Mouse (Mus musculus): ENCODE results near the gene Lss. TPM values are rescaled to one million over a fixed set of nuclear protein-coding genes. Genes with fewer than 3 reads are reported as not detected.

The Lss gene
- polyA plus RNA-seq, 1 experiment = 31.0 TPM

DNA sequence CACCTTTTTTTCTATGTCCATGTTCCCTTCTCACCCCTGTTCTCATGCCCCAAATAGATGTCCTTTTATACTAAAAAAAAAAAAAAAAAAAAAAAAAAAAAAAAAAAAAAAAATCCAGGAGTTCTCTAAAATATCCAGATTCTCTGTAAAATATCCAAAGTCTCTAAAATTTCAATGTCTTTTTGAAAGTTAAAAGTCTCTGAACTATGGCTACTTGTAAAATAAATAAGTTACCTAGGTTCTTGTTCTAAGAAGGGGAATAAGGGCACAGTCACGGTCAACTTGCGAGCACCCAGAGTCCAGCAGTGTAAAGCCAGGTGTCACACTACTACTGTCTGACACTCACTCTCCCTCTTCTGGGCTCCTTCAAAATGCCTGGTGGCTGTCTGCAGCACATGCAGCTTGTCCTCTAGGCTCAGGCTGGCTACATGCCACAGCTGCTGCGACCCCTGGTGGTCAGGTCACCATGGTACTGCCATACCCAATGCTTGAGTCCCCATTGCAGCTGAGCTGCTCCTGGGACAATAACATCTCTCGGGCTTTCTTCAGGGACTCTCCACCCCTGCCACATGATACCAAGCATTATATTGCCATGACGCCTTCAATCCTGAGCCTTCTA is 18.3 kb upstream of the Lss start:
- Histone ChIP-seq H3K4me1 (ENCODE audit: control insufficient read depth, insufficient read depth, low read length) (peaks cover 4% of the 10 kb centered on the region), H3K27ac (ENCODE audit: insufficient read depth, low read length) (no peak overlapping the region), H3K4me3 (ENCODE audit: insufficient read depth, low read length) (no peak overlapping the region)
- TF ChIP-seq POLR2A (IDR thresholded peaks at IDR 0.05; ENCODE audit: extremely low read depth, insufficient read depth, low read length) = no peak
- TF ChIP-seq CTCF (IDR thresholded peaks at IDR 0.05; ENCODE audit: extremely low read depth, insufficient read depth, low read length) = peak; percentile 49

DNA sequence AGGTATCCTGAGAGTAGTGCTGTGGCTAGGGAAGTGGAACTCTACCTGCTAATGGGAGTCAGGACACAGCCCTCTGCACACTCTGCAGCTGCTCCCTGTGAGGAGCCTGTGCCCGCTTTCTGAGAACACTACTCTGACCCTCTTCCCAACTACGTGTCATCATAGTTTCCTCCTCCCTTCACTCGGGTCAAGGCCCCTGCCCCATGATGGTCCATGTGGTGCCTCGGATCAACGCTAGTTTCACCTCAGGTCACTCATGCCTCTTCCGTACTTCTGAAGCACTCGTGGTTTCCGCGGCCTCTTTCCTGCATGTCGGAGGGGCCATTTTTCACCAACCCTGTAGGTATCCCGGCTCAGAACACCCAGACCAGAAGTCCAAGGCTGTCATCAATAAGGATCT is 466 bp upstream of the Lss start:
- TF ChIP-seq POLR2A (IDR thresholded peaks at IDR 0.05; ENCODE audit: extremely low read depth, insufficient read depth, low read length) (no peak), CTCF (IDR thresholded peaks at IDR 0.05; ENCODE audit: extremely low read depth, insufficient read depth, low read length) (no peak)
- 0 out of 2 replicates have a peak, but pooled peaks cover 2% of the 10 kb centered on the region for H3K4me1 ChIP-seq (ENCODE audit: control insufficient read depth, insufficient read depth, low read length)
- peak overlapping the region; percentile 54 for H3K4me3 ChIP-seq (ENCODE audit: insufficient read depth, low read length)
- no peak overlapping the region for H3K27ac ChIP-seq (ENCODE audit: insufficient read depth, low read length)

DNA sequence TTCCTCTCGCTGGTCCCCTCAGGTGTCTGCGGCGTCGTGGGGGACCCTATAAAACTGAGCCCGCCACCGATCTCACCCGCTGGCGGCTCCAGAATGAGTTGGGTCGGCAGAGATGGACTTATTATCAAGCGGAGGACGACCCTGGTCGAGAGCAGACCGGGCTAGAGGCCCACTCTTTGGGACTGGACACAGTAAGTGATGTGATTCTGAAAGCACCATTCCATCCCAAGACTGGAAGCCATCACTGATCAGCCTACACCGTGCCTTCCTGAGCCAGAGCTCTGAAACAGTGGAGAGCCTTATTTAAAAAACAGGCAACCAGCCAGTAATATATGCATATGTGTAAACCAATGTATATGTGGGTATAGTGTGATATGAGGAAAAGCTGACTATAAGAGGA is 440 bp downstream of the Lss start:
- peak overlapping the region; percentile 54 for H3K4me3 ChIP-seq (ENCODE audit: insufficient read depth, low read length)
- no peak overlapping the region for H3K27ac ChIP-seq (ENCODE audit: insufficient read depth, low read length)
- no peak for TF ChIP-seq CTCF (IDR thresholded peaks at IDR 0.05; ENCODE audit: extremely low read depth, insufficient read depth, low read length)
- no peak for TF ChIP-seq POLR2A (IDR thresholded peaks at IDR 0.05; ENCODE audit: extremely low read depth, insufficient read depth, low read length)

DNA sequence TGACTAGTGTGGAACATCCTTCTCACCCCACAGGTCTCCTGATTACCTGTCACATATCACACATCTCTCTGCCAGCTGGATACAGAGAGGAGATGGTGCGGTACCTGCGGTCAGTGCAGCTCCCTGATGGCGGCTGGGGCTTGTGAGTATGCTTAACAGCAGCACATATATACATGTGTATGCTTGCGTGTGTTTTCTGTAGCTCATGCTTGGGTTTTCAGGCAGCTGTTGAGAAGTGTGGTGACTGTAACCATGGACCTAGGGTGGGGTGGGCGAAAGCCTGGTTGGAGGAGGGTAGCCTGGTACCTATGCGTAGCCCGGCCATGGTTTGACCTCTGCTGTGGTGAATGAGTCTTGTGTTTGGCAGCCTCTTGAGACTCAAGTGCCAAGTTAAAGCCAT is 4.1 kb downstream of the Lss start:
- TF ChIP-seq CTCF (IDR thresholded peaks at IDR 0.05; ENCODE audit: extremely low read depth, insufficient read depth, low read length) (no peak), POLR2A (IDR thresholded peaks at IDR 0.05; ENCODE audit: extremely low read depth, insufficient read depth, low read length) (no peak)
- Histone ChIP-seq H3K4me1 (ENCODE audit: control insufficient read depth, insufficient read depth, low read length) (0 out of 2 replicates have a peak, but pooled peaks cover 2% of the 10 kb centered on the region), H3K4me3 (ENCODE audit: insufficient read depth, low read length) (no peak overlapping the region), H3K27ac (ENCODE audit: insufficient read depth, low read length) (no peak overlapping the region)

More for the DNA sequence above, 440 bp downstream of the Lss start:
- H3K4me1 ChIP-seq (ENCODE audit: control insufficient read depth, insufficient read depth, low read length) = 0 out of 2 replicates have a peak, but pooled peaks cover 2% of the 10 kb centered on the region

DNA sequence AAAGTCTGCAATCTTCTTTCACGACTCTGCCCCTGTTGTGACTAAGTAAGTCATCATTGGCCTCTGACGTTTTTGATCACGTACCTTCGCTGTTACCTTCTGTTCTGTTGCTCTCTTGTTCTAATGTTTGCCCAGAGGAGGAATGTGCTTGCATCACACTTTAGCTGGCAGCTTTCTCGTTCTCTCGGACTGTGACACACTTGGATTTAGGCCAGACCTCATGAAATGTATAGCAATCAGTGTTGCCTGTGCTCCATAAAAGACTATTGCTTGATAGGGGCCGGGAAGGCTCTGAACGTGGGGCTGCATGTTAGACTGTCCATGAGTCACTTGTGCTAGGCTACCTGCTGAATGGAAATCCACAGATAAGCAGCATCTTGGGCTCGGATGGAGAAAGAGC is 6.2 kb downstream of the Lss start:
- TF ChIP-seq CTCF (IDR thresholded peaks at IDR 0.05; ENCODE audit: extremely low read depth, insufficient read depth, low read length) (no peak), POLR2A (IDR thresholded peaks at IDR 0.05; ENCODE audit: extremely low read depth, insufficient read depth, low read length) (no peak)
- no peak overlapping the region for H3K27ac ChIP-seq (ENCODE audit: insufficient read depth, low read length)
- 0 out of 2 replicates have a peak, but pooled peaks cover 2% of the 10 kb centered on the region for H3K4me1 ChIP-seq (ENCODE audit: control insufficient read depth, insufficient read depth, low read length)
- H3K4me3 ChIP-seq (ENCODE audit: insufficient read depth, low read length) = no peak overlapping the region

DNA sequence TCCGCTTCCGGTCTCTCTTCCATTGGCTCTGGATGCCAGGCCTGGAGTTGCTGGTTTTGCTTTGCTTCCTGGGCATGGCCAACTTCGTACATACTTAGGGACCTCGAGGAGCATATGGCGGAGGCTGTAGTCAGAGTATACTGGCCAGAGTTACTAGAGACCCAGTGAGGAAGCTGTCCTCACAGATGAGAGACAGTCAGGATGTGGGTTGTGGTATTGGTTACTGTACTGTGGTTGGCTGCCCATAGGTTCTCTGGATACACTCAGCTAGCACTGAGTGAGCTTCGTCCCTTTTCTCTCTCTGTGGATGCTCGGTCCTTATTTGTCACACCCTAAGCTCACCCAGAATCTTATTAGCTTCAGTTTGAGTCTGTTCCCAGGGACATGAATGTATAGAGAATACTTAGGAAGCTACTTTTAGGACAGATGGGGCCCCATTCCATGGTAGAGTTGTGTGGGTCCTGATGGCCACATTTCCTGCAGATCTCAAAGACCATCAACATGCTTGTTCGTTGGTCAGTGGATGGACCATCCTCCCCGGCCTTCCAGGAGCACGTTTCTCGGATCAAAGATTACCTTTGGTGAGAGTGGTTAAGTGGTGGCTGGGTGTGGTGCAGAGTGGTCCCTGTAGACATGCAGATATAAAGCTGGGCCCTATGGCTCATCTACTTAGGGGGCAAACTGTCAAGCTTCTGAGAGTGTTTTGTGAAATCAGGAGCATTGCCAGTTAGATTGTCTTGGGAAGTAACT is 10.1 kb downstream of the Lss start:
- no peak for TF ChIP-seq POLR2A (IDR thresholded peaks at IDR 0.05; ENCODE audit: extremely low read depth, insufficient read depth, low read length)
- TF ChIP-seq CTCF (IDR thresholded peaks at IDR 0.05; ENCODE audit: extremely low read depth, insufficient read depth, low read length) = no peak
- Histone ChIP-seq H3K27ac (ENCODE audit: insufficient read depth, low read length) (no peak overlapping the region), H3K4me1 (ENCODE audit: control insufficient read depth, insufficient read depth, low read length) (no peaks in the 10 kb centered on the region), H3K4me3 (ENCODE audit: insufficient read depth, low read length) (no peak overlapping the region)

DNA sequence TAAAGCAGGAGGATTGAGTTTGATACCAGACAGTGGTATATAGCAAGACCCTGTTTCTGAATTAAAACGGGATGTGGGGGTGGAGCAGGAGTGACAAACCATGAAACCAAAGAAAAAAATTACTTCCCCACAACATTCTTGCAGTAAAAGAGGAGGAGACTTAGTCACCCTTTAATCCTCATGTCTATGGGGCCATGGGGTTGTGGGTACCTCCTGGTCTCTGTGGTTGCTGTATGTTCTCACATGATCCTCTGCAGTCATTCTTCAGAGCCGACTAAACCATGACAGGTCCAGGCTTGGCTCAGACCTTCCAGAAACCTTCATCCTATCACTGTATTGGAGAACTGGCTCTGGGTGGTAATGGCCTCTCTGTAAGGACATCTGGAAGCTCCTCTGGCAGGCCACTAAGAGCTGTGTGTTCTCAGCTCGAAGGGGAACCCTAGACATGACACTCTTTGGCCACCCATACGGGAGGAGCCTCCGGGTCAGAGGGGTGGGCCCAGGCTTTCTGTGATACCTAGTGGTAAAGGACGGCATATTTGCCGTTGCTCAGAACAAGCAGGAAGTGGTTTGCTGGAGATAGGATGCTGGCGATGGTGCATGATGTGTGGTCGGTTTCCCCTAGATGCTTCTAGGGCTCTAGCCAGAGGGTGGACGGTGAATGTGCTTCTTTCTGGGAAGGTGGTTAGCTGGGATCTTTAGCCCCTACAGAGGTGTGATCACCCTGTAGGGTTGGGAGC is 11.4 kb downstream of the Lss start:
- TF ChIP-seq CTCF (IDR thresholded peaks at IDR 0.05; ENCODE audit: extremely low read depth, insufficient read depth, low read length) (no peak), POLR2A (IDR thresholded peaks at IDR 0.05; ENCODE audit: extremely low read depth, insufficient read depth, low read length) (no peak)
- no peaks in the 10 kb centered on the region for H3K4me1 ChIP-seq (ENCODE audit: control insufficient read depth, insufficient read depth, low read length)
- H3K27ac ChIP-seq (ENCODE audit: insufficient read depth, low read length) = no peak overlapping the region
- H3K4me3 ChIP-seq (ENCODE audit: insufficient read depth, low read length) = no peak overlapping the region

DNA sequence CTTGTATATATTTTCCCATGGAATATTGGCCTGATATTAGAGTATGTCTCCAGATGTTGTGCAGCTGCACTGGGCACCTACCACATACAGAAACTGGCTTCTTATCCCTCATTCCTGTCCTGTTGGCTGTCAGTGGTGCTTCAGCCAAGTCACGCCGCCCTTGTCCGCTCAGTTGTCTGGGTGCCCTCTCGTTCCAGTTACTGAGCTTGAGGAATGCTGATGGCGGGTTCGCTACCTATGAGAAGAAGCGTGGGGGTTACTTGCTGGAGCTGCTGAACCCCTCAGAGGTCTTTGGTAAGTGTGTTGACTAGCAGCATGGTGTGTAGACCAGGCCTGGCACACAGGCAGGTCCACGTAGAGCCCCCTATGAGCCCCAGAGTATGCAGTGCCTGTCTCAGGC is 15.2 kb downstream of the Lss start:
- H3K27ac ChIP-seq (ENCODE audit: insufficient read depth, low read length) = no peak overlapping the region
- TF ChIP-seq CTCF (IDR thresholded peaks at IDR 0.05; ENCODE audit: extremely low read depth, insufficient read depth, low read length) = no peak
- no peak for TF ChIP-seq POLR2A (IDR thresholded peaks at IDR 0.05; ENCODE audit: extremely low read depth, insufficient read depth, low read length)
- H3K4me1 ChIP-seq (ENCODE audit: control insufficient read depth, insufficient read depth, low read length) = no peaks in the 10 kb centered on the region
- H3K4me3 ChIP-seq (ENCODE audit: insufficient read depth, low read length) = no peak overlapping the region

DNA sequence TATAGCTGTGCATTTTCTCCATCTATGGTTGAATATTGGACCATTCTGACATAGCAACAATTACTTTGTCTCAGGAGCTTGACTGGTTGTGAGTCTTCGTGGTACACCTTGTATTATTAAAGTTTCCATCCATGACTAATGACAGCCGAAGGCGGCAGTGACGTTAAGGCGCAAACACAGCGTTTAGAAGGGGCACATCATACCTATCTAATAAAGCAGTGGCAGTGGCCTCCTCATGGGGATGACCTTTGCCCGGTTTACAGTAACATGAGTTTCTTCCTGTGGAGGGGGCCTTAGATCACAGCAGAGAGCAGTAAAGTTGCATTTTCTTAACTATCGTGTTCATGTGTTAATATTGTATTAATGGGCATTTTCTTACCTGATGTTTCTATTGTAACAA is 16.8 kb downstream of the Lss start:
- no peak for TF ChIP-seq CTCF (IDR thresholded peaks at IDR 0.05; ENCODE audit: extremely low read depth, insufficient read depth, low read length)
- TF ChIP-seq POLR2A (IDR thresholded peaks at IDR 0.05; ENCODE audit: extremely low read depth, insufficient read depth, low read length) = no peak
- Histone ChIP-seq H3K4me1 (ENCODE audit: control insufficient read depth, insufficient read depth, low read length) (no peaks in the 10 kb centered on the region), H3K27ac (ENCODE audit: insufficient read depth, low read length) (no peak overlapping the region), H3K4me3 (ENCODE audit: insufficient read depth, low read length) (no peak overlapping the region)

Data from cortical plate, adult 2 months (tissue).